Mouse (Mus musculus): ENCODE data around the gene Nmral1. TPM values are rescaled to one million over a fixed set of nuclear protein-coding genes. Genes with fewer than 3 reads are reported as not detected.
A peak's percentile ranks its signal among the peaks of the same experiment; 100 is the strongest.
"Not testable (repeated sequence)": the region's sequence is repeated elsewhere in the genome, so short reads cannot be mapped to it uniquely, and the experiment has no call there.

Gene Nmral1
- polyA plus RNA-seq, 1 experiment from 2014 or later: 30.9 TPM

DNA sequence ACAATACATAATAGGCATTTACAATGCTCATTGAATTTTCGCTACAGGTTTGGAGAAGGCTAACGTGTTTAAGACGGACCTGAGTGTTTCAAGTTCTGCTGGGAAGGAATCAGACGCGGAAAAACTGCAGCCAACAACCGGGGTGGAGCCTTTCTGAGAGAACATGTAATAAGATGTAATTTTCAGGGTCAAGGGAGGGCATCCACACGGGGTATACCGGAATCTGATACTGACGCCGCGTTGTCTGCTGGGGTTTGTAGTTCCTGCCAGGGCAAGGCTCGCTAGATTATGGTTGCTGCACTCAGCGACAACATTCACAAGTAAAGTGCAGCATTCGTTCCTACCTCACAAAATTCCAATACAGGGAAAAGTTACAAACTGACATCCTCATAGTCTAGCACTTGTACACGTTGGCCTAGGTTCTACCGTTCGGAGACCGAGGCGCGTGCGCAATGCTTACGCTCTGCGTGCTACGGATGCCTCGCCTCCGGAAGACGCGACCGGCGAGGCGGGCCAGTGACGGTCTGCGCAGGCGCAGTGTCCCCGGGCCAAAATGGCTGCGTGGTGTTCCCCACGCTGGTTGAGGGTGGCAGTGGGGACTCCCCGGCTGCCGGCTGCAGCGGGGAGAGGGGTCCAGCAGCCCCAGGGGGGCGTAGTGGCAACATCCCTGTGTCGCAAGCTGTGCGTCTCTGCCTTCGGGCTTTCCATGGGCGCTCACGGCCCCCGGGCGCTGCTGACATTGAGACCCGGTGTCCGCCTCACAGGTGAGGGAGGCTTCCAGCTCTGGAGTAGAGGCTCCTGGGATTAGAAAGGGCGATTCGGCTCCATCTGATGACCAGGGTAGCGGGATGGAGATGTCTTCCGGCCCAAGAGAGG lies 35.3 kb downstream of the Nmral1 start:
- DNase-seq (ENCODE audit: low read depth, low spot score): peak; percentile 83
- POLR2A ChIA-PET: no interaction called here
- TF ChIP-seq CTCF (IDR thresholded peaks at IDR 0.05): no peak
- CTCF ChIA-PET: interaction anchor here (1.2 to 2.2 kb wide), 2 partner anchors 16 to 29 kb away, joined by 3 to 12 read pairs; no protein-coding TSS in a partner anchor
- in situ Hi-C loops (cut with MboI; ENCODE audit: low pct_unique_long_range_greater_than_20kb): loop anchor here (25.0 kb wide), 1 partner anchor 453 kb away; the partner anchor contains the start of genes Ppl and Sec14l5
- ATAC-seq: peak; percentile 79
- no peaks in the 10 kb centered on the region for H3K27me3 ChIP-seq

DNA sequence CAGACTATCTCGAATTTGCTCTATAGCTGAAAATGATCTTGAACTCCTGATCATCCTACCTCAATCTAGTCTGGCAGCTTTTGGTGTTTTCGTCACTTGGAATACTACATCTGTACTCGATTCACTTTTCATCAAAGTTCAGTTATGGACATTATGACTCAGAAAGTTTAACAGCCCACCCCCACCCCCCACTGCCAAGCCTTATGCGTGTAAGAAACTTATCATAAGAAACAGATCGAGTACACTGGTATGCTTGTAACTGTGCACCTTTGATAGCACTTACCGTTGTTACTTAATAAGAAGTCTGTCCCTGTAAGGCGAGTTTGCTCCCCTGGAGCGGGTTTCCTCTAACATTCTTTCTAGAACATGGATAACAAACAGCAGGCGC lies 36.0 kb downstream of the Nmral1 start:
- no peaks in the 10 kb centered on the region for H3K27me3 ChIP-seq
- CTCF ChIA-PET: interaction anchor here (1.3 to 2.2 kb wide), 2 partner anchors 15 to 80 kb away, joined by 3 to 12 read pairs; no protein-coding TSS in a partner anchor
- POLR2A ChIA-PET: interaction anchor here (0.5 to 1.5 kb wide), 2 partner anchors 54 to 57 kb away, joined by 3 to 4 read pairs; no protein-coding TSS in a partner anchor
- TF ChIP-seq CTCF (IDR thresholded peaks at IDR 0.05): no peak
- in situ Hi-C loops (cut with MboI; ENCODE audit: low pct_unique_long_range_greater_than_20kb): loop anchor here (25.0 kb wide), 1 partner anchor 454 kb away; the partner anchor contains the start of genes Ppl and Sec14l5
- peak; percentile 2 for ATAC-seq
- DNase-seq (ENCODE audit: low read depth, low spot score): no peak

DNA sequence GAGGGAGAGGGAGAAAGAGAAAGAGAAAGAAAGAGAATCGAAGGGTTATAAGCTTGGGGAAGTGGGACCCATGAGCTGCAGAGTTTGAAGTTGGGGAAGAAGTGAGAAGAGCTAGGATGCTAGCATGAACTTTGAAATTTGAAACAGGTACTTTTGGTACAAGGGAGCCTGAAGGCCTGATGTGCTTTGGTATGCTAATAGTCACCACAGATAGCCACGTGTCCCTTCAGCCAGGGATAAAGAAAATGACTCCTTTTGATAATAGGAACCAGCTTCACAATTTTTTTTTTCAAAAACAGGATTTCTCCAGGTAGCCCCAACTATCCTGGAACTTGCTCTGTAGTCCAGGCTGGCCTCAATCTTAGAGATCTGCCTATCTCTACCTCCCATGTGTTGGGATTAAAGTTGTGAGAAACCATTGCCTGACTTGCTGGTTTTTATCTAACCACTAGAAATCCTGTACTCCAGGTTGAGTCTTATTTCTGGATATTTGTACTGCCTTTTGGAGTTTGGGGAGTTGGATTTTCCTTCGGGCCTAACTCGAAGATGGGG lies 36.5 kb downstream of the Nmral1 start:
- CTCF ChIA-PET: interaction anchor here (1.3 to 2.2 kb wide), 4 partner anchors 9 to 81 kb away, joined by 3 to 12 read pairs (median 4); no protein-coding TSS in a partner anchor
- DNase-seq (ENCODE audit: low read depth, low spot score): no peak
- ATAC-seq: no peak
- in situ Hi-C loops (cut with MboI; ENCODE audit: low pct_unique_long_range_greater_than_20kb): loop anchor here (25.0 kb wide), 1 partner anchor 455 kb away; the partner anchor contains the start of genes Ppl and Sec14l5
- no peaks in the 10 kb centered on the region for H3K27me3 ChIP-seq
- no peak for TF ChIP-seq CTCF (IDR thresholded peaks at IDR 0.05)
- POLR2A ChIA-PET: interaction anchor here (0.5 to 1.5 kb wide), 3 partner anchors 15 to 57 kb away, joined by 3 to 4 read pairs (median 3); no protein-coding TSS in a partner anchor

DNA sequence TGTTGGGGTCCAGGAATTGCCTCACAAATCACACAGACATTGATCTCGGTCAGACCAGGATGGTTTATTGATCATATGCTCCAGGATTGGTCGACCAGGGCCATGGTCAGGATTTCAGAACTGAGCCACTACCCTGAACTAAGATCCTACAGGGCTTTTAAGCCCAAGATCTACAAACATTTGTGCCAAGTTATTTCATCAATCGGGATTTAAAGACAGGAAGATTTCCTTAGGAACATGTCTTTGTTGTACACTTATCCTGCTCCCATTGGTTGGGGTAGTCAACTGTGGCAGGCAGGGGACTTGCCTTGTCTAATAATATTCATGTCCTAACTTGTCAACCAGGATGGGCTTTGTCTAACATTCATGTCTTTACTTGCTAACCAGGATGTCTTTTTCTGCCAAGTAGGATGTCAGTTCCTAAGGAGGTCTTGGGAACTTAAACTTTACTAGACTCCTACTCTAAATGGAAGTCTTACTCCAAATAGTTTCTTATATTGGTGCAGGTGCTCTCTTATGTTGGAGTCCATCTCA lies 38.2 kb downstream of the Nmral1 start:
- CTCF ChIA-PET: interaction anchor here (2.2 to 2.7 kb wide), 2 partner anchors 13 kb away, joined by 12 to 13 read pairs; no protein-coding TSS in a partner anchor
- H3K27me3 ChIP-seq; POLR2A ChIA-PET; DNase-seq (ENCODE audit: low read depth, low spot score); ATAC-seq: not testable (repeated sequence)
- in situ Hi-C loops (cut with MboI; ENCODE audit: low pct_unique_long_range_greater_than_20kb): loop anchor here (25.0 kb wide), 1 partner anchor 456 kb away; the partner anchor contains the start of genes Ppl and Sec14l5

DNA sequence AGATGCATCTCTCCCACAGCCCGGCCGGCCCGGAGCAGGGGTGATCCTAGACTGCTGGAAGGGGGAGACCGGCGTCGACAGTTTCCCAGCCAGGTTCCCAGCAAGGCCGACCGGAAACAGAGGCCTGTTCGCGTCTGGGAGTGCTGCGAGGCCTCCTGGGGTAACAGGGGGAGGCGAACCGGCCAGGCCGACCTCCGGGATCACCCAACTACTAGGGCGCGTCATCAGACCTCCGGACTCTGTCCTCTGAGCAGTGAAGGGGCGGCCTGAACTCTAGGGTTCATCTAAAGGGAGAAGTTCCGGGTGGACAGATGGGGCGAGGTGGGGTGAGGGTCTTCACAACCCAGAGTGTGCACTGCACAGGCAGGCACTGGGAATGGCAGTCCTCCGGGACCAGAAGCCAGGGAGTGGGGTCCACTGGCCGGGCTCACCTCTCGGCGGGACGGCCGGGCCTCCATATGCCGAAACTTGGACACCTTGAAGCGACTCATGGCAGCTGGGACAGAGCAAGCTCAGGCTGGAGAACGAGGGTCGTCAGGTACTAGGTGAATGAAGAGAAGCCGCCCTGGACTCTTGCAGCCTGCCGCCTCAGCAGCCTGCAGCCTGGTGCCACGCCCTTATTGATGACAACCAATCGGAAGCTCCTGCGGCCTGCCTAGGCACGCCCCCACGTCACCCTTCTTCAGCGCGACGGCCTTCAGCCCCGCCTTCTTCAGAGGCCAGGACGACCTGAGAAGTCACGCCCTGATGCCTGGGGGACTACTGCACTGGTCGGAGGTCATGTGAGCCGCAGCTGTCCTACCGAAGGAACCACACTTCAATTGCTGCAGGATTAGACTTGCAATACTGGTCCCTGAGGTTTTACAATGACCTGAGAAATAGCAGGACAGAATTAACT lies 39.8 kb downstream of the Nmral1 start, which contains the start of gene Coro7:
Gene Coro7 (minus strand): TSS at position 657 of the 898 bp plus-strand sequence.
- ChIA-PET CTCF (interaction anchor here (1.5 to 2.7 kb wide), 2 partner anchors 12 to 48 kb away, joined by 4 to 13 read pairs; no protein-coding TSS in a partner anchor), POLR2A (no interaction called here)
- no peak for TF ChIP-seq CTCF (IDR thresholded peaks at IDR 0.05)
- H3K27me3 ChIP-seq: no peaks in the 10 kb centered on the region
- peak; percentile 53 for DNase-seq (ENCODE audit: low read depth, low spot score)
- peak; percentile 82 for ATAC-seq
- in situ Hi-C loops (cut with MboI; ENCODE audit: low pct_unique_long_range_greater_than_20kb): loop anchor here (25.0 kb wide), 1 partner anchor 458 kb away; the partner anchor contains the start of genes Ppl and Sec14l5

DNA sequence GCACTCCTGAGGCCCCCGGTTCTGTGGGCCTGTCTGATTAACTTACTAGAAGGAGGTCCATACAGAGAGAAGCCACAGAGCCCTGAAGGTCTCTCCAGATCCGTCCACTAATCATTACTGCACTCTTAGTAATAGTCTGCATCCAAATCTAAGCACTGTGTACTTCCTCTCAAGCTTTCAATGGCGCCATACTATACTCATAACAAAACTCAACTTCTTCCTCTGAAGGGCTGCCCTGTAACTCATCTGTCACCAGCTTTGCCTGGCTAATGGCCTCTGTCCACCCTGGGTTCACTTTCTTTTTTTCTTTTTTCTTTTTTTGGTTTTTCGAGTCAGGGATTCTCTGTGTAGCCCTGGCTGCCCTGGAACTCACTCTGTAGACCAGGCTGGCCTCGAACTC lies 41.1 kb downstream of the Nmral1 start:
- in situ Hi-C loops (cut with MboI; ENCODE audit: low pct_unique_long_range_greater_than_20kb): loop anchor here (25.0 kb wide), 1 partner anchor 459 kb away; the partner anchor contains the start of genes Ppl and Sec14l5
- H3K27me3 ChIP-seq: no peaks in the 10 kb centered on the region
- POLR2A ChIA-PET: no interaction called here
- CTCF ChIA-PET: interaction anchor here (0.6 to 2.7 kb wide), 4 partner anchors 10 to 46 kb away, joined by 3 to 13 read pairs (median 4); no protein-coding TSS in a partner anchor
- no peak for ATAC-seq
- no peak for TF ChIP-seq CTCF (IDR thresholded peaks at IDR 0.05)
- no peak for DNase-seq (ENCODE audit: low read depth, low spot score)

DNA sequence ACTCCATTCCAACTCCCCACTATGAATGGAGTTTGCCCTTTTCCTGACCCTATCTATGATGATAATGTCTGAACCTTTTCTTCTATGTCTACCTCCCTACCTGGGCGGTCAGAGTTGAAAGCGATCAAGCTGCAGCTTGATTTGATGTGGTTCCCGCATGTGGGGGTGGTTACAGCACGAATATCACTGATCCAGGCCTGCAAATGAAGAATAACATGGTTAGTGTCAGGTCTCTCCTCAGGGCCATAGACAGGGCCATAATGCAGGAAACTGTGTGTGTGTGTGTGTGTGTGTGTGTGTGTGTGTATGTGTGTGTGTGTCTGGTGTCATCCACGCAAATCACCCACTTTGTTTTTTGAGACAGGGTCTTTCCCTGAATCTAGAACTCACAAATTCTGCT lies 42.3 kb downstream of the Nmral1 start:
- H3K27me3 ChIP-seq: no peaks in the 10 kb centered on the region
- TF ChIP-seq CTCF (IDR thresholded peaks at IDR 0.05): no peak
- DNase-seq (ENCODE audit: low read depth, low spot score) (no peak), ATAC-seq (no peak)
- ChIA-PET POLR2A (interaction anchor here (0.5 kb wide), 1 partner anchor 115 kb away, joined by 3 read pairs; no protein-coding TSS in a partner anchor), CTCF (interaction anchor here (1.0 to 3.1 kb wide), 2 partner anchors 10 to 45 kb away, joined by 3 to 26 read pairs; no protein-coding TSS in a partner anchor)
- in situ Hi-C loops (cut with MboI; ENCODE audit: low pct_unique_long_range_greater_than_20kb): loop anchor here (25.0 kb wide), 1 partner anchor 460 kb away; the partner anchor contains the start of genes Ppl and Sec14l5

DNA sequence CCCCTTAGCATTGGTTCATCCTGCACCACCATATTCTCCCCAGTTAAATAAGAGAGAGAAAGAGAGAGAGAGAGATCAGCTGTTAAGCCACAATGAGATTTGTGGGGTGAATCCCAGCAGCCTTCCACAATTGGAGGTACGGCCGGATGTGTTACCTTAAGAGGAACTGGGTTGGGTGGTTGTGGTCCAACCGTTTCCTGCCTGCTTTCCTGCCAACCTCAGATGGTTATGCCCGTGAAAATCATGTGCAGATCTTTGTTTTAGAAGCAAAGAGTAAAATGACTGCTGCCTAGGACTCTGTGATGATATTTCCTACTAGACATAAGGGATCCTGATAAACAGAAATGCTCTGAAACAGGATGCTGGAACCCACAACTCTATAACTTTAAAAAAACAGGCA lies 45.1 kb downstream of the Nmral1 start:
- TF ChIP-seq CTCF (IDR thresholded peaks at IDR 0.05): no peak
- ChIA-PET CTCF (interaction anchor here (1.5 kb wide), 1 partner anchor 45 kb away, joined by 3 read pairs; no protein-coding TSS in a partner anchor), POLR2A (no interaction called here)
- no peaks in the 10 kb centered on the region for H3K27me3 ChIP-seq
- ATAC-seq (no peak), DNase-seq (ENCODE audit: low read depth, low spot score) (no peak)
- in situ Hi-C loops (cut with MboI; ENCODE audit: low pct_unique_long_range_greater_than_20kb): no loop called here

DNA sequence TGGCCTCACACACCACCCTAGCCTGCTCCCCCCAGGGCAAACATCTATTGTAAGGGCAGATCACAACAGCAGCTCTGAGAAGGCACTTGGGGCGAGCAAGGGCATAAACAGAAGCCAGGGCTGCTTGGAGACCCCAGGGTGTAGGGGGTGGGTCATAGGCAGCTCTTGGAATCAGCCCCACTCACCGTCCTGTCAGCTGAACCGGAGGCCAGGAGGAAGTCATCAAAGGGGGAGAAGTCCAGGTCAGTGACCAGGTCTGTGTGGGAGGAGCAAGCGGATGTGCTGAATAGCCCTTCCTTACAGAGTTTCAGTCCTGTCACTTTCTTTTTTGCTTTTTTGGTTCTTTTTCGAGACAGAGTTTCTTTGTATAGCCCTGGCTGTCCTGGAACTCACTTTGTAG lies 48.8 kb downstream of the Nmral1 start:
- CTCF ChIA-PET: interaction anchor here (1.0 to 1.3 kb wide), 2 partner anchors 12 to 123 kb away, joined by 4 read pairs; no protein-coding TSS in a partner anchor
- ATAC-seq: no peak
- in situ Hi-C loops (cut with MboI; ENCODE audit: low pct_unique_long_range_greater_than_20kb): no loop called here
- TF ChIP-seq CTCF (IDR thresholded peaks at IDR 0.05): no peak
- POLR2A ChIA-PET: no interaction called here
- DNase-seq (ENCODE audit: low read depth, low spot score): no peak
- no peaks in the 10 kb centered on the region for H3K27me3 ChIP-seq

Data from Patski (cell line).